Mouse (Mus musculus) urinary bladder, postnatal 4 days (tissue): ENCODE data around the gene Gse1.

Experiments
- DNase-seq, 2 experiments: peaks; one replicate each; pipeline ENCODE4 v3.0.0; 2021 to 2022; ENCODE audit warnings: low spot score in 2 of 2

The Gse1 gene

GRCm38 (mm10) chr8:120212596-120212995 lies 15.7 kb upstream of the Gse1 start:
- no peak for DNase-seq

- DNase-seq = no peak
Measured at GRCm38 (mm10) chr8:120213229-120213628, 15.0 kb upstream of the Gse1 start.

GRCm38 (mm10) chr8:120213939-120214338 lies 14.3 kb upstream of the Gse1 start:
- no peak for DNase-seq

GRCm38 (mm10) chr8:120215416-120216141 lies 12.7 kb upstream of the Gse1 start:
- no peak for DNase-seq

- DNase-seq = no peak
Measured at GRCm38 (mm10) chr8:120216855-120217830, 11.1 kb upstream of the Gse1 start.

- no peak for DNase-seq
Measured at GRCm38 (mm10) chr8:120222548-120222947, 5.7 kb upstream of the Gse1 start.

GRCm38 (mm10) chr8:120224521-120225420 lies 3.5 kb upstream of the Gse1 start:
- no peak for DNase-seq

GRCm38 (mm10) chr8:120225421-120226151 lies 2.7 kb upstream of the Gse1 start:
- DNase-seq = no peak

- no peak for DNase-seq
Measured at GRCm38 (mm10) chr8:120226700-120227577, 1.3 kb upstream of the Gse1 start.

- DNase-seq = no peak
Measured at GRCm38 (mm10) chr8:120227578-120227876, 729 bp upstream of the Gse1 start.

GRCm38 (mm10) chr8:120228781-120229573 lies 721 bp downstream of the Gse1 start:
- DNase-seq = no peak

GRCm38 (mm10) chr8:120229574-120229916 lies 1.3 kb downstream of the Gse1 start:
- DNase-seq = no peak

- DNase-seq = no peak
Measured at GRCm38 (mm10) chr8:120230081-120230480, 1.8 kb downstream of the Gse1 start.

GRCm38 (mm10) chr8:120230715-120231614 lies 2.7 kb downstream of the Gse1 start:
- no peak for DNase-seq

- DNase-seq = no peak
Measured at GRCm38 (mm10) chr8:120231870-120232269, 3.6 kb downstream of the Gse1 start.

- no peak for DNase-seq
Measured at GRCm38 (mm10) chr8:120232398-120232797, 4.1 kb downstream of the Gse1 start.

- DNase-seq = no peak
Measured at GRCm38 (mm10) chr8:120232913-120233312, 4.7 kb downstream of the Gse1 start.

- no peak for DNase-seq
Measured at GRCm38 (mm10) chr8:120234457-120234856, 6.2 kb downstream of the Gse1 start.
